Mouse (Mus musculus): ENCODE measurements at regions not wholly inside any gene's neighbourhood (a gene's known extent, or its start where the extent isn't known, plus 50 kb on each side); places are given as distances from the start of the nearest gene placed in this dataset.

GRCm38 (mm10) chr9:115361191-115361590, 51.0 kb upstream of the Stt3b start:
- DNase-seq (ENCODE audit: low read depth in 2 of 2, low spot score in 2 of 2), result no peak

- no peak for DNase-seq (ENCODE audit: low read depth in 2 of 2, low spot score in 2 of 2)
Measured at GRCm38 (mm10) chr9:115361881-115362280, 51.7 kb upstream of the Stt3b start.

GRCm38 (mm10) chr9:115362486-115362885, 52.3 kb upstream of the Stt3b start:
- DNase-seq (ENCODE audit: low read depth in 2 of 2, low spot score in 2 of 2), result no peak

- DNase-seq (ENCODE audit: low read depth in 2 of 2, low spot score in 2 of 2), result no peak
Measured at GRCm38 (mm10) chr9:115364919-115365861, 55.0 kb upstream of the Stt3b start.

GRCm38 (mm10) chr9:115367808-115368207, 57.6 kb upstream of the Stt3b start:
- no peak for DNase-seq (ENCODE audit: low read depth in 2 of 2, low spot score in 2 of 2)

- DNase-seq (ENCODE audit: low read depth in 2 of 2, low spot score in 2 of 2), result no peak
Measured at GRCm38 (mm10) chr9:115380276-115380675, 70.1 kb upstream of the Stt3b start.

GRCm38 (mm10) chr9:115382824-115383475, 72.7 kb upstream of the Stt3b start:
- DNase-seq (ENCODE audit: low read depth in 2 of 2, low spot score in 2 of 2), result no peak

- DNase-seq (ENCODE audit: low read depth in 2 of 2, low spot score in 2 of 2), result no peak
Measured at GRCm38 (mm10) chr9:115383935-115384334, 73.7 kb upstream of the Stt3b start.

GRCm38 (mm10) chr9:115384345-115384744, 74.1 kb upstream of the Stt3b start:
- no peak for DNase-seq (ENCODE audit: low read depth in 2 of 2, low spot score in 2 of 2)

GRCm38 (mm10) chr9:115387471-115388360, 77.5 kb upstream of the Stt3b start:
- DNase-seq (ENCODE audit: low read depth in 2 of 2, low spot score in 2 of 2), result peak; percentile 31 to 46

GRCm38 (mm10) chr9:115388361-115388759, 78.1 kb upstream of the Stt3b start:
- no peak for DNase-seq (ENCODE audit: low read depth in 2 of 2, low spot score in 2 of 2)

- no peak for DNase-seq (ENCODE audit: low read depth in 2 of 2, low spot score in 2 of 2)
Measured at GRCm38 (mm10) chr9:115389082-115389481, 78.9 kb upstream of the Stt3b start.

- DNase-seq (ENCODE audit: low read depth in 2 of 2, low spot score in 2 of 2), result peak in 1 of 2 experiments; percentile 47
Measured at GRCm38 (mm10) chr9:115390880-115391281, 80.7 kb upstream of the Stt3b start.

- no peak for DNase-seq (ENCODE audit: low read depth in 2 of 2, low spot score in 2 of 2)
Measured at GRCm38 (mm10) chr9:115395511-115395910, 85.3 kb upstream of the Stt3b start.

- DNase-seq (ENCODE audit: low read depth in 2 of 2, low spot score in 2 of 2), result no peak
Measured at GRCm38 (mm10) chr9:115400461-115400860, 90.2 kb upstream of the Stt3b start.

- no peak for DNase-seq (ENCODE audit: low read depth in 2 of 2, low spot score in 2 of 2)
Measured at GRCm38 (mm10) chr9:115401405-115402151, 91.4 kb upstream of the Stt3b start.

GRCm38 (mm10) chr9:115402661-115403060, 92.4 kb upstream of the Stt3b start:
- no peak for DNase-seq (ENCODE audit: low read depth in 2 of 2, low spot score in 2 of 2)

- no peak for DNase-seq (ENCODE audit: low read depth in 2 of 2, low spot score in 2 of 2)
Measured at GRCm38 (mm10) chr9:115403354-115403968, 93.2 kb upstream of the Stt3b start.

- peak in 1 of 2 experiments; percentile 19 for DNase-seq (ENCODE audit: low read depth in 2 of 2, low spot score in 2 of 2)
Measured at GRCm38 (mm10) chr9:115407901-115408470, 97.8 kb upstream of the Stt3b start.

GRCm38 (mm10) chr9:115408886-115409285, 98.7 kb upstream of the Stt3b start:
- DNase-seq (ENCODE audit: low read depth in 2 of 2, low spot score in 2 of 2), result no peak
